In genomic region chr12:104940466-104940865, GRCm38 (mm10) we compare ENCODE assay signal across 13 mouse cellular contexts.
DNase-seq lines count a peak whose midpoint lies in the region; ATAC-seq and TF ChIP-seq lines count a peak whose summit lies in the region.
"Had no signal": no experiment of that assay in that cellular context is flagged by ENCODE, and none has a peak within 500 bp of the region (broad histone marks: within the 10 kb centered on the region; RNA-seq: fewer than 3 reads in every experiment).

No protein-coding gene starts in this region.

- no peak overlapping the region for H3K4me2 ChIP-seq in midbrain, embryonic 11.5 days
- no peak overlapping the region for H3K4me2 ChIP-seq in midbrain, embryonic 13.5 days (replicated peaks)
- H3K4me2 ChIP-seq in forebrain, postnatal 0 days (ENCODE audit: low read depth): no peak overlapping the region
- H3K4me2 ChIP-seq: embryonic facial prominence, embryonic 12.5 days; forebrain, embryonic 13.5 days; forebrain, embryonic 15.5 days had no signal

- DNase-seq in cerebellum, adult 11-12 months: peak; percentile 58
- peak; percentile 59 for DNase-seq in cerebellum, adult 9-11 months
- DNase-seq in cerebellum, postnatal 36 days: no peak
- peak; percentile 56 for DNase-seq in midbrain, embryonic 11.5 days (ENCODE audit: low spot score, missing footprints)
- no peak for DNase-seq in limb, embryonic 10.5 days (ENCODE audit: low spot score)
- no peak for DNase-seq in forebrain, postnatal 0 days
- DNase-seq: adrenal gland, postnatal 10 days had no signal

- no peaks in the 10 kb centered on the region for H3K27me3 ChIP-seq in midbrain, embryonic 11.5 days (ENCODE audit: control insufficient read depth, insufficient read depth, low read length)
- peaks cover 11% of the 10 kb centered on the region for H3K27me3 ChIP-seq in midbrain, embryonic 13.5 days
- H3K27me3 ChIP-seq in limb, embryonic 10.5 days (ENCODE audit: low read depth, poor library complexity, severe bottlenecking): peaks cover 13% of the 10 kb centered on the region
- no peaks in the 10 kb centered on the region for H3K27me3 ChIP-seq in forebrain, postnatal 0 days (ENCODE audit: insufficient read depth, low read length)
- H3K27me3 ChIP-seq: embryonic facial prominence, embryonic 12.5 days; forebrain, embryonic 15.5 days had no signal

- no peaks in the 10 kb centered on the region for H3K36me3 ChIP-seq in midbrain, embryonic 11.5 days (ENCODE audit: control insufficient read depth, insufficient read depth, low read length)
- H3K36me3 ChIP-seq in midbrain, embryonic 13.5 days: no peaks in the 10 kb centered on the region
- H3K36me3 ChIP-seq in limb, embryonic 10.5 days: no peaks in the 10 kb centered on the region
- H3K36me3 ChIP-seq in forebrain, postnatal 0 days (ENCODE audit: insufficient read depth): no peaks in the 10 kb centered on the region
- H3K36me3 ChIP-seq: embryonic facial prominence, embryonic 10.5 days; forebrain, embryonic 15.5 days had no signal

- no peaks in the 10 kb centered on the region for H3K4me1 ChIP-seq in midbrain, embryonic 11.5 days (ENCODE audit: control insufficient read depth, insufficient read depth, low read length)
- peaks cover 10% of the 10 kb centered on the region; the same call in 1 of the 2 replicates for H3K4me1 ChIP-seq in midbrain, embryonic 13.5 days (replicated peaks)
- H3K4me1 ChIP-seq in limb, embryonic 10.5 days: peaks cover 26% of the 10 kb centered on the region
- no peaks in the 10 kb centered on the region for H3K4me1 ChIP-seq in forebrain, postnatal 0 days (ENCODE audit: insufficient read depth)

- WGBS in midbrain, embryonic 11.5 days: 84% methylated on average over 9 of the region's 9 CpGs
- 79% methylated on average over 9 of the region's 9 CpGs for WGBS in midbrain, embryonic 13.5 days
- 83% methylated on average over 9 of the region's 9 CpGs for WGBS in limb, embryonic 10.5 days
- WGBS in forebrain, postnatal 0 days: 87% methylated on average over 9 of the region's 9 CpGs

- no peak for ATAC-seq in cerebellum, adult (ENCODE audit: insufficient number of reproducible peaks, low FRiP score, low TSS enrichment)
- no peak for ATAC-seq in midbrain, embryonic 11.5 days (ENCODE audit: low FRiP score)
- no peak for ATAC-seq in midbrain, embryonic 13.5 days
- no peak for ATAC-seq in forebrain, postnatal 0 days

- H3K9ac ChIP-seq in midbrain, embryonic 11.5 days (ENCODE audit: low read length): no peak overlapping the region
- H3K9ac ChIP-seq in midbrain, embryonic 13.5 days (replicated peaks): no peak overlapping the region
- no peak overlapping the region for H3K9ac ChIP-seq in forebrain, postnatal 0 days
- H3K9ac ChIP-seq: embryonic facial prominence, embryonic 12.5 days; forebrain, embryonic 13.5 days; forebrain, embryonic 15.5 days had no signal

- H3K4me3 ChIP-seq in midbrain, embryonic 11.5 days (ENCODE audit: low read depth, low read length): no peak overlapping the region
- no peak overlapping the region for H3K4me3 ChIP-seq in midbrain, embryonic 13.5 days (replicated peaks)
- H3K4me3 ChIP-seq in limb, embryonic 10.5 days: no peak overlapping the region
- no peak overlapping the region for H3K4me3 ChIP-seq in forebrain, postnatal 0 days (ENCODE audit: low read depth, low read length)
- H3K4me3 ChIP-seq: embryonic facial prominence, embryonic 10.5 days; embryonic facial prominence, embryonic 12.5 days; forebrain, embryonic 13.5 days; forebrain, embryonic 15.5 days had no signal

- peaks cover 2% of the 10 kb centered on the region; the same call in 1 of the 2 replicates for H3K9me3 ChIP-seq in midbrain, embryonic 11.5 days (ENCODE audit: control insufficient read depth, low read length)
- no peaks in the 10 kb centered on the region for H3K9me3 ChIP-seq in midbrain, embryonic 13.5 days
- peaks cover 4% of the 10 kb centered on the region; the same call in 1 of the 2 replicates for H3K9me3 ChIP-seq in limb, embryonic 10.5 days (replicated peaks)
- H3K9me3 ChIP-seq in forebrain, postnatal 0 days (ENCODE audit: low read length): no peaks in the 10 kb centered on the region
- H3K9me3 ChIP-seq: forebrain, embryonic 13.5 days; forebrain, embryonic 15.5 days had no signal

- no peak overlapping the region for H3K27ac ChIP-seq in midbrain, embryonic 11.5 days (ENCODE audit: low read depth, low read length)
- no peak overlapping the region for H3K27ac ChIP-seq in midbrain, embryonic 13.5 days
- 0 out of 2 replicates have a peak overlapping the region, but pooled peaks have one; percentile 34 for H3K27ac ChIP-seq in limb, embryonic 10.5 days
- H3K27ac ChIP-seq in forebrain, postnatal 0 days (ENCODE audit: low read depth, low read length): no peak overlapping the region
- H3K27ac ChIP-seq: embryonic facial prominence, embryonic 10.5 days; embryonic facial prominence, embryonic 12.5 days; forebrain, embryonic 13.5 days had no signal

- TF ChIP-seq CTCF in forebrain, postnatal 0 days (IDR thresholded peaks at IDR 0.05; ENCODE audit: low read depth): no peak

Comparison
In these comparisons a context has a peak if more than half of its experiments do, and no peak if none do; other contexts are left out.
1. DNase-seq: peak in cerebellum, adult 11-12 months (single experiment), cerebellum, adult 9-11 months (single experiment) and midbrain, embryonic 11.5 days (single experiment); none in cerebellum, postnatal 36 days (0 of 2), limb, embryonic 10.5 days (single experiment) and forebrain, postnatal 0 days (single experiment).